Mouse (Mus musculus): Measurements from ENCODE around the gene Pde4b. TPM values are rescaled to one million over a fixed set of nuclear protein-coding genes. Genes with fewer than 3 reads are reported as not detected.
A peak's percentile ranks its signal among the peaks of the same experiment; 100 is the strongest.

Pde4b gene
- polyA plus RNA-seq, 1 experiment from 2014 or later, result 14.5 TPM

DNA sequence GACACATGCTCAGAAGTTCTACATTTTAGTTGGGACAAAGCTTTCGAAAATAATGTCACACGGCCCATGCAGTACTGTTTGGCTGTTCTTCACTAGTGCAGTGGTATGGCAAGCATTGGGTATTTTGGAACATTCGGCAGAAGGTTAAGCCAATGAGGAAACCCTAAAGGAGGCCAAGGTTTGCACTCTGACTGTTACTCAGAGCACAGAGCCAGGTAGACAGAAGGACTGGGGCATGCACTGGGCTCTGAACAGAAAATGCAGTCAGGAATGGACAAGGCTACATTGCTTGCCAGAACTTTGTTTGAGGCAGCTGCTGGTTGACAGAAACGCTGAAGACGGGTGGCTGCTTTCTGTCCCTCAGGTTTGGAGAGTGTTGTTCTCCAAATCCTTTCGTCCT, 19.4 kb downstream of the Pde4b start:
- Histone ChIP-seq H3K9me3 (replicated peaks) (no peaks in the 10 kb centered on the region), H3K4me3 (no peak overlapping the region), H3K9ac (no peak overlapping the region), H3K27me3 (no peaks in the 10 kb centered on the region), H3K4me2 (no peak overlapping the region), H3K27ac (no peak overlapping the region), H3K4me1 (no peaks in the 10 kb centered on the region), H3K36me3 (ENCODE audit: poor library complexity, severe bottlenecking) (no peaks in the 10 kb centered on the region)
- ATAC-seq, result no peak
- WGBS, result 92% methylated on average over 6 of the region's 6 CpGs

DNA sequence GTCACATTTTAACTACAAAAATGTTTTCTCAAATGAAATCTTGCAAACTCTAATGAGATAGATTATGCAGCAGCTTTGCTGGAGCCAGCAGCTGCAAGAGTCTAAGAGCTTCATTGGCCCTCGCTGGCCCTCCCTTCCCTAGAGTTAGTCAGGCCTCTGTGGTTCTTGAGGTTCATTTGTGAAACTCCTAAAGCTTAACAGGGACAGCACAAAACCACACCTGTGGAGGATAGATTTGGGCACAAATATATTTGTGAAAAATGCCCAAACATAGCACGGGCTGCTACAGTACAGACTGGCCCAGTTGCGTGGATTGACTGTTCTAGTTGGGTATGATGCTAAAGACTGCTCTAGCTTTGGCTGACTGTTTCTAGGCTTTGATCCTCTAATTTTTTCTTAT, 32.1 kb downstream of the Pde4b start:
- Histone ChIP-seq H3K4me2 (no peak overlapping the region), H3K4me3 (no peak overlapping the region), H3K27me3 (no peaks in the 10 kb centered on the region), H3K27ac (no peak overlapping the region), H3K36me3 (ENCODE audit: poor library complexity, severe bottlenecking) (no peaks in the 10 kb centered on the region), H3K4me1 (no peaks in the 10 kb centered on the region), H3K9ac (no peak overlapping the region), H3K9me3 (replicated peaks) (no peaks in the 10 kb centered on the region)
- WGBS, result 90% methylated on average over 3 of the region's 3 CpGs
- no peak for ATAC-seq

DNA sequence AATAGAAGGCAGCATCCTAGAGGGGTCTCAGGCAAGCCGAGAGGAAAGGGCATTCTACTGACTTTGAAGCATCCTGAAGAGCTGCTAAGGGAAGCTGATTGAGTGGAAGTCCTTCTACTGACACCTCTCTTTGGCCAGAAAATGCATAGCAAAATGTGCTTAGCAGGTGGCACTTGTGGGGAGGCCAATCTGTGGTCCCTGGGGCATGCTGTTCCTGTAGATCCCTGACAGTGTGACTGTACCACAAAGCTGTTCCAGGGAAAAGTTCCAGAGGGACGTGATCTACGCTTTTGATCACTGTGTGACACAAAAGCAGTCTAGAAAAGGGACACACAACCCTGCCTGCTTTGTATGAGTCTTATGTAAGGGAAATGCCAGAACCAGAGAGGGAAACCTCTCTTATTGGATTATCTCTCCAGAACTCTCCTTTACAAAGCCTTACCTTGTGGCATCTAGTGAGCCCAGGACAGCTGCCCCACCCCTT, 49.1 kb downstream of the Pde4b start:
- H3K36me3 ChIP-seq (ENCODE audit: poor library complexity, severe bottlenecking), result no peaks in the 10 kb centered on the region
- H3K4me1 ChIP-seq, result no peaks in the 10 kb centered on the region
- no peak for ATAC-seq
- no peak overlapping the region for H3K27ac ChIP-seq
- H3K9me3 ChIP-seq (replicated peaks), result no peaks in the 10 kb centered on the region
- no peak overlapping the region for H3K4me3 ChIP-seq
- H3K9ac ChIP-seq, result no peak overlapping the region
- H3K4me2 ChIP-seq, result no peak overlapping the region
- H3K27me3 ChIP-seq, result no peaks in the 10 kb centered on the region
- 82% methylated on average over 3 of the region's 3 CpGs for WGBS

DNA sequence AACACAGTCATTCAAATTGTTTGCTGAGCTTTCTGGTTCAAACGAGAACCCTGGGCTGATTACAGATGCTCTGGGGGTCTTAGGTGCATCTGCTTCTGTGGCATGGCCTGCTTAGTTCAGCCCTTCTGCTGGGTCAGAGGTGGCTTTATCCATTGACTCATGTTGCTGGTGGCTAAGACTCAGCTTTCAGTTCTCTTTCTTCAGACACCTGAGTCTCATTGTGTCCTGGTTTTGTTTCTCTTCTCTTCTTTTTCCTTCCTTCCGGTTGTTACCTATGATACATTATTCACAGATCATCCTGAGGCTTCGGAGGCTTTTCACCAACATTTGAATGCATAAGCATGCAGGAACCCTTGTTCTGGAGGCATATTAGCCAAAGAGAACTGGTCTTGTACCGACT, 51.0 kb downstream of the Pde4b start:
- 78% methylated on average over 4 of the region's 4 CpGs for WGBS
- no peak overlapping the region for H3K4me3 ChIP-seq
- no peaks in the 10 kb centered on the region for H3K9me3 ChIP-seq (replicated peaks)

DNA sequence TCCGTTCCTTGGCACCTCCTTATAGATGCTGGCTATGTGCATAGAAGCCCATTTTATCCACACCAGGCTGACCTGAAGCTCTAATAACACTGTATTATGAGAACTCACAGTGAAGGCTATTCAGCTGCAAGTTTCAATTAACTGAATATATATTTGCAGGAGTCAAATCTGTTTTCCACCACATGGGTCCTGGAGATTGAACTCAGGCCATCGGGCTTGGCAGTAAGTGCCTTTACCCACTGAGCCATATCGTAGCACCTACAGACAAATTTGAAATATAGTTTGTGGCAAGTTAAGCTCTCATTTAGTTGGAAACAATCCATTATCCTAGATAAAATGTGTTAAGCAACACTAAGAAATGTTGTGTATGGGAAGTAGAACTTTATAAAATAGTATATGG, 53.9 kb downstream of the Pde4b start:
- Histone ChIP-seq H3K4me1 (no peaks in the 10 kb centered on the region), H3K27me3 (no peaks in the 10 kb centered on the region), H3K4me3 (no peak overlapping the region), H3K9me3 (replicated peaks) (no peaks in the 10 kb centered on the region), H3K27ac (no peak overlapping the region), H3K4me2 (no peak overlapping the region), H3K36me3 (ENCODE audit: poor library complexity, severe bottlenecking) (no peaks in the 10 kb centered on the region), H3K9ac (no peak overlapping the region)
- WGBS, result 90% methylated on average over 3 of the region's 3 CpGs
- ATAC-seq, result no peak

More for the DNA sequence above, 51.0 kb downstream of the Pde4b start:
- Histone ChIP-seq H3K9ac (no peak overlapping the region), H3K27ac (no peak overlapping the region), H3K27me3 (no peaks in the 10 kb centered on the region), H3K4me2 (no peak overlapping the region), H3K4me1 (no peaks in the 10 kb centered on the region), H3K36me3 (ENCODE audit: poor library complexity, severe bottlenecking) (no peaks in the 10 kb centered on the region)
- ATAC-seq, result no peak

DNA sequence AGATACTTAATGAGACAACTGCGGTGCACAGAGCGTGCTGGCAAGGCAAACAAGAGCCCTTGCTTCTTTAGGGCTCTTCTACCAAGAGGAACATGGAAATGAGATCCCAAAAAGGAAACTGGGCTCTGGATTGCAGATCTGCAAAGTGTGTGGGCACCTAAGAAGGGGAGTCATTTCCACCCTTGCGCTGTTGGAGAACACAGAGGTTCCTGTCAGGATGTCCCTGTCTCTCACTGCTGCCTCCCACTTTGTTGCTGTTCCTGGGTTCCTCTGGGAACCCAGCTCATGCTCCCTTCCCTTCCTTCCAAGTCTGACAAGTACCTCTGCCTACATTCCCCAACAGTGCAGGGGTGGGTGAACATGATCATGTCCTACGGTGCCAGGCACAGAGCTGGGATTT, 61.4 kb downstream of the Pde4b start:
- no peaks in the 10 kb centered on the region for H3K4me1 ChIP-seq
- no peaks in the 10 kb centered on the region for H3K9me3 ChIP-seq (replicated peaks)
- H3K27me3 ChIP-seq, result no peaks in the 10 kb centered on the region
- WGBS, result 72% methylated on average over 4 of the region's 4 CpGs
- H3K27ac ChIP-seq, result no peak overlapping the region
- ATAC-seq, result no peak
- H3K9ac ChIP-seq, result no peak overlapping the region
- H3K4me3 ChIP-seq, result no peak overlapping the region
- H3K36me3 ChIP-seq (ENCODE audit: poor library complexity, severe bottlenecking), result no peaks in the 10 kb centered on the region
- H3K4me2 ChIP-seq, result no peak overlapping the region

DNA sequence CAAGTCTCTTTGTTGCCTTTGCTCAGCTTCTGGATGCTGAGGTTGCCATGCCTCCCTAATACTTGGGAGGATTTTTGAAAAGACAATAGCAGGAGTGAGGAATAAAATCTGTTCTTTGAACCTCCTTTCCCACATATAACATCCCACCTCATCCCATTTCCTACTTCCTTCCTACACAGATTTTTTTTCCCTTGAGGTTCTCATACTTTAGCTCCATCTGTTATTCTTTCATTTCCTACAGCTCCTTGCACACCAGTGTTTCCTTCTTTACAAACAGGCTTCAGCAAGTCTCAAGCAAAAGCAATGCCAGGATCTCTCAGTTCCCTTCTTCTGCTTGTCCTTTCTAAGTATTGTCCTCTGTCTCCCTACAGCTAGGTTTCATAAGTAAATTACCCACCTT, 71.8 kb downstream of the Pde4b start:
- H3K4me3 ChIP-seq, result no peak overlapping the region
- no peak overlapping the region for H3K27ac ChIP-seq
- H3K27me3 ChIP-seq, result no peaks in the 10 kb centered on the region
- H3K9ac ChIP-seq, result no peak overlapping the region
- H3K9me3 ChIP-seq (replicated peaks), result no peaks in the 10 kb centered on the region
- no peaks in the 10 kb centered on the region for H3K36me3 ChIP-seq (ENCODE audit: poor library complexity, severe bottlenecking)
- no peak overlapping the region for H3K4me2 ChIP-seq
- no peaks in the 10 kb centered on the region for H3K4me1 ChIP-seq
- no peak for ATAC-seq

DNA sequence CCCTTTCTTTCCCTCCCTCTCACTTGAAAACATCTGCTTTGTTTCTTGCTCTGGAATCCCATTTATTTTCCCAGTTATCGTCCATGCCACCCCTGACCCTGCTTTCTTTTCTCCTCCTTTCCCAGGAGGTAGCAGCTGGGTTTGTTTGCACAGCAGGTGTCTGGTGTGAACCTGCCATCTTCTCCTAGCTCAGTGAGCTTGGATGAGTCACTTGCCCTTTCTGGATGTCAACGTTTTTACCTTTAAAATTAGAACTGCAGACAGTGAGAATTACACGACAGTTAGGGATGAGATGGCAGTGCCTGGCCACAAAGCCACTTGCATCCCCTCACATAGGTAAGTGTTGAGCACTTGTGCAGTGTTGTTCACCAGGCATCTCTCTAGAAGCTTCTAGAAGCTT, 84.3 kb downstream of the Pde4b start:
- Histone ChIP-seq H3K4me3 (no peak overlapping the region), H3K9me3 (replicated peaks) (no peaks in the 10 kb centered on the region), H3K27me3 (no peaks in the 10 kb centered on the region), H3K9ac (no peak overlapping the region), H3K36me3 (ENCODE audit: poor library complexity, severe bottlenecking) (no peaks in the 10 kb centered on the region), H3K27ac (no peak overlapping the region), H3K4me2 (no peak overlapping the region), H3K4me1 (no peaks in the 10 kb centered on the region)
- WGBS, result 57% methylated on average over 3 of the region's 3 CpGs
- ATAC-seq, result no peak

DNA sequence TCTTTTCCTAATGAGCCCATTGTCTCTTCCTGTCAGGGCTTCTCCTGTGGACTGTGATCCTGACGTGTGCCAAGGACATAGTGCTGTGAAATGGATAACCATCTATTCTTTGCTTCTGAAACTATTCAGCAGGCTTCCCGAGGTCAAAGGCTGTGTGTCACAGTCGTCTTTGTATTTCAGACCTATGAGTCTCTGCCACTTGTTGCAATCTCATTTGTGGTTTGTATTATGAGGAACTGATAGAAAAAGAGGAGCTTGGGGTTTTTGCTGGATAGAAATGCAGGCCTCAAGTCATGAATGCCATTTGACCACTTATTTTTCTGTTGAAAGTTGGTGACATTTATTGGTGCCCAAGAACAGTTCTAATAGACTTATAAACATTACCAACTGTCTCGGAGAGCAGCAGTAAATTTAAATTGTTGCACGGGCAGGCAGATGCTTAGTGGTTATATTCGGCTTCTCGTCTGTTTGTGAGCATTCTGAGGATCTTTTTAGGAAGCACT, 85.4 kb downstream of the Pde4b start:
- WGBS, result 55% methylated on average over 7 of the region's 7 CpGs
- Histone ChIP-seq H3K4me1 (no peaks in the 10 kb centered on the region), H3K9ac (no peak overlapping the region), H3K4me3 (no peak overlapping the region), H3K4me2 (no peak overlapping the region), H3K9me3 (replicated peaks) (no peaks in the 10 kb centered on the region), H3K27me3 (no peaks in the 10 kb centered on the region), H3K27ac (no peak overlapping the region), H3K36me3 (ENCODE audit: poor library complexity, severe bottlenecking) (no peaks in the 10 kb centered on the region)
- no peak for ATAC-seq

DNA sequence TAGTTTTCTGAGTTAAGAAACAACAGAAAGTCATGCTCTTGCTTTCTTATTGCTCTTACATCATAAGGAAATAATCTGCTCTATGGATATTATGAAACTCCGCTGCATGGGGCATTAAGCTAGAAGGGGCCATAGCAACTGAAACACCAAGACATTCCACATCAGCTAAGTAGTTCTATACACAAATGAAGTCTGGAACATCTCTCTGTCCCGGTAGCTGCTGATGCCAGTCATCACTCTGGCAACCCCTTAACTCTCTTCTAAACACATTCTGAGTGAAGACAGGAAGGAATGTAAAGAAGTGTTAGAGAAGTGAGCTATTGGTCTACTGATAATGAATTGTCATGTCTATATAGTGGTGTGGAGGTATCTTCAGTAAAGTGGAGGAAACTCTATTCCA, 88.6 kb downstream of the Pde4b start:
- no peak overlapping the region for H3K27ac ChIP-seq
- no peak overlapping the region for H3K4me3 ChIP-seq
- no peak for ATAC-seq
- no peak overlapping the region for H3K4me2 ChIP-seq
- H3K4me1 ChIP-seq, result no peaks in the 10 kb centered on the region
- H3K36me3 ChIP-seq (ENCODE audit: poor library complexity, severe bottlenecking), result no peaks in the 10 kb centered on the region
- H3K9me3 ChIP-seq (replicated peaks), result no peaks in the 10 kb centered on the region
- H3K27me3 ChIP-seq, result no peaks in the 10 kb centered on the region
- 81% methylated on average over 2 of the region's 2 CpGs for WGBS
- no peak overlapping the region for H3K9ac ChIP-seq

DNA sequence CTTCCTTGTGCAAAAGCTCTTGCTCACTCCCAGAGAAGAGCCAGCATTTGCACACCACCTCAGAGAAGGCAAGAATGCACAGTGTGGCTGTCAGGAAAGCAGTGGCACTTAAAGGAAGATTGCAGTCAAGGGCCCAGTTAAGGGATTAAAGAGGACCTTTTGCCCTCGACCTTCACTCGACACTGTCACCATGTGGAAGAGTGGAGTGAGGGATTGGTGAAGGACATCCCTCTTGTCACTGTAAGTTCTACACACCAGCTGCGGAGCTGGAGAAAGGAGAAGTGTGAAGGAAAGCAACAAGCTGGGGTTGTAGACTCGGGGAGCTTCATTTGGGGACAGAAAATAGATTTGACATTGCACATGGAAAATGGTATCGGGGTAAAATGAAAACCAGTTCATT, 89.9 kb downstream of the Pde4b start:
- Histone ChIP-seq H3K9me3 (replicated peaks) (no peaks in the 10 kb centered on the region), H3K9ac (no peak overlapping the region), H3K27me3 (no peaks in the 10 kb centered on the region), H3K27ac (no peak overlapping the region), H3K4me2 (no peak overlapping the region), H3K4me3 (no peak overlapping the region), H3K36me3 (ENCODE audit: poor library complexity, severe bottlenecking) (no peaks in the 10 kb centered on the region), H3K4me1 (no peaks in the 10 kb centered on the region)
- ATAC-seq, result no peak
- WGBS, result 90% methylated on average over 5 of the region's 5 CpGs

DNA sequence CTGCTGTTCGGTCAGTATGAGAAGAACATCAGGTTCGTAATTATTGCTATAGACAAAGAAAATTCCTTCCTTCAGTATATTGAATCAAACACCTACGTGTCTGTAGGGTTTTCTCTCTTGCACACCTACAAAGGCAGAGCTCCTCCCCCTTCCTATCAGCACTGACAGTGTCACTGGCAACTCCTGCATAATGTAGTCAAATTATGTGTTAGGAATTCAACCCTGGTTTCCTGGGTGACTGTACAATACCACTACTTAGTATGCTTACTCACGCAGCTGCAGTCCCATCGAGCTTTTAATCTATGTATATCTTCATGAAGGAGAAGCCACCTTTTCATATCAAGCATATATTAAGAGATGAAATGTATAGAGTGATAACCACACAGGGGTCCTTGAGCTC, 99.5 kb downstream of the Pde4b start:
- ATAC-seq, result peak; percentile 85
- H3K27me3 ChIP-seq, result no peaks in the 10 kb centered on the region
- no peaks in the 10 kb centered on the region for H3K36me3 ChIP-seq (ENCODE audit: poor library complexity, severe bottlenecking)
- H3K4me1 ChIP-seq, result 0 out of 2 replicates have a peak, but pooled peaks cover 5% of the 10 kb centered on the region
- no peak overlapping the region for H3K4me3 ChIP-seq
- no peak overlapping the region for H3K9ac ChIP-seq
- WGBS, result 58% methylated on average over 5 of the region's 5 CpGs
- no peak overlapping the region for H3K27ac ChIP-seq
- no peaks in the 10 kb centered on the region for H3K9me3 ChIP-seq (replicated peaks)
- H3K4me2 ChIP-seq, result no peak overlapping the region

DNA sequence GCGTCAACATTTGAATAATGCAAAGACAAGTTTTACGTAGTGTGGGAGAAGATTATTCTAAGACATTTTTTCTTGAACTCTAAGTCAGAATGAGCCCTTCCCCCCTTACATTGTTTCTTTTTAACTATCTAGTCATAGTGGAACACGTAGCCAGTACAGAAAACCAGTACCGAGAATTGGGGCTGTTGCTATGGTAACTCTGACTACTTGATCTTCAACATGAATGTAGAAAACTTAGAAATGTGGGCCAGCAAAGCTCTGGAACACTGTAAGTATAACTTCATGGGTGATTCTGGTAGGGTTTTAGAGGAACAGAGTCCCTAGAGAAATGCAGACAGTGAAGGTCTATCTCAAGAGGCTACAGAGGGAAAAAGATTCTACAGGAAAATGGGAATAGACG, 110.4 kb downstream of the Pde4b start:
- H3K36me3 ChIP-seq (ENCODE audit: poor library complexity, severe bottlenecking), result no peaks in the 10 kb centered on the region
- H3K4me2 ChIP-seq, result no peak overlapping the region
- H3K9ac ChIP-seq, result no peak overlapping the region
- H3K27ac ChIP-seq, result no peak overlapping the region
- H3K4me3 ChIP-seq, result no peak overlapping the region
- 76% methylated on average over 5 of the region's 5 CpGs for WGBS
- H3K9me3 ChIP-seq (replicated peaks), result no peaks in the 10 kb centered on the region
- H3K27me3 ChIP-seq, result no peaks in the 10 kb centered on the region
- ATAC-seq, result no peak
- H3K4me1 ChIP-seq, result 0 out of 2 replicates have a peak, but pooled peaks cover 5% of the 10 kb centered on the region

Measured in forebrain, embryonic 13.5 days (tissue).